Mouse (Mus musculus): ENCODE measurements around the gene Slc22a17. TPM values are rescaled to one million over a fixed set of nuclear protein-coding genes. Genes with fewer than 3 reads are reported as not detected.

Gene Slc22a17
- polyA plus RNA-seq, 1 experiment from 2014 or later, result 45.5 TPM

- no peaks in the 10 kb centered on the region for H3K27me3 ChIP-seq (replicated peaks)
- no peaks in the 10 kb centered on the region for H3K9me3 ChIP-seq
- H3K36me3 ChIP-seq, result 0 out of 2 replicates have a peak, but pooled peaks cover 15% of the 10 kb centered on the region
- H3K4me2 ChIP-seq, result peak overlapping the region; percentile 89
- peak overlapping the region; percentile 99 for H3K27ac ChIP-seq
- peak; percentile 51 for ATAC-seq (ENCODE audit: insufficient read depth, low FRiP score, low read depth)
- H3K4me1 ChIP-seq, result peaks cover 27% of the 10 kb centered on the region; the same call in 1 of the 2 replicates
- WGBS, result 12% methylated on average over 7 of the region's 7 CpGs
- peak overlapping the region; percentile 56 for H3K4me3 ChIP-seq (replicated peaks)
- H3K9ac ChIP-seq, result peak overlapping the region; percentile 60; the same call in 1 of the 2 replicates
Measured at GRCm38 (mm10) chr14:54924641-54925348, 11.9 kb upstream of the Slc22a17 start.

- Histone ChIP-seq H3K9ac (no peak overlapping the region), H3K4me1 (0 out of 2 replicates have a peak, but pooled peaks cover 6% of the 10 kb centered on the region), H3K36me3 (peaks cover 33% of the 10 kb centered on the region), H3K27ac (no peak overlapping the region), H3K4me2 (no peak overlapping the region), H3K9me3 (no peaks in the 10 kb centered on the region), H3K27me3 (replicated peaks) (no peaks in the 10 kb centered on the region), H3K4me3 (replicated peaks) (no peak overlapping the region)
- WGBS, result 89% methylated on average over 16 of the region's 16 CpGs
- ATAC-seq (ENCODE audit: insufficient read depth, low FRiP score, low read depth), result no peak
Measured at GRCm38 (mm10) chr14:54920076-54920685, 7.2 kb upstream of the Slc22a17 start.

- Histone ChIP-seq H3K9me3 (no peaks in the 10 kb centered on the region), H3K4me1 (peaks cover 3% of the 10 kb centered on the region; the same call in 1 of the 2 replicates)
Measured at GRCm38 (mm10) chr14:54913343-54913742, 411 bp upstream of the Slc22a17 start.

GRCm38 (mm10) chr14:54912109-54912850, 652 bp downstream of the Slc22a17 start:
- Histone ChIP-seq H3K36me3 (peaks cover 30% of the 10 kb centered on the region), H3K9ac (peak overlapping the region; percentile 83), H3K4me3 (replicated peaks) (peak overlapping the region; percentile 93), H3K4me1 (peaks cover 3% of the 10 kb centered on the region; the same call in 1 of the 2 replicates), H3K27ac (peak overlapping the region; percentile 82), H3K4me2 (peak overlapping the region; percentile 94), H3K27me3 (replicated peaks) (no peaks in the 10 kb centered on the region), H3K9me3 (no peaks in the 10 kb centered on the region)
- peak; percentile 38; the same call in 1 of the 2 replicates for ATAC-seq (ENCODE audit: insufficient read depth, low FRiP score, low read depth)
- WGBS, result 3% methylated on average over 53 of the region's 69 CpGs

More at GRCm38 (mm10) chr14:54913343-54913742, 411 bp upstream of the Slc22a17 start:
- Histone ChIP-seq H3K36me3 (peaks cover 26% of the 10 kb centered on the region), H3K27ac (peak overlapping the region; percentile 82; the same call in 1 of the 2 replicates), H3K9ac (peak overlapping the region; percentile 83; the same call in 1 of the 2 replicates), H3K27me3 (replicated peaks) (no peaks in the 10 kb centered on the region), H3K4me3 (replicated peaks) (peak overlapping the region; percentile 93), H3K4me2 (peak overlapping the region; percentile 94)
- 11% methylated on average over 10 of the region's 10 CpGs for WGBS
- no peak for ATAC-seq (ENCODE audit: insufficient read depth, low FRiP score, low read depth)

GRCm38 (mm10) chr14:54908682-54909081, 4.2 kb downstream of the Slc22a17 start:
- no peak overlapping the region for H3K4me2 ChIP-seq
- H3K27ac ChIP-seq, result no peak overlapping the region
- H3K36me3 ChIP-seq, result peaks cover 27% of the 10 kb centered on the region; the same call in 1 of the 2 replicates
- no peak for ATAC-seq (ENCODE audit: insufficient read depth, low FRiP score, low read depth)
- 74% methylated on average over 7 of the region's 7 CpGs for WGBS
- no peaks in the 10 kb centered on the region for H3K27me3 ChIP-seq (replicated peaks)
- H3K9ac ChIP-seq, result no peak overlapping the region
- no peaks in the 10 kb centered on the region for H3K9me3 ChIP-seq
- no peak overlapping the region for H3K4me3 ChIP-seq (replicated peaks)
- peaks cover 3% of the 10 kb centered on the region; the same call in 1 of the 2 replicates for H3K4me1 ChIP-seq

GRCm38 (mm10) chr14:54903641-54904040, 9.3 kb downstream of the Slc22a17 start:
- no peaks in the 10 kb centered on the region for H3K27me3 ChIP-seq (replicated peaks)
- H3K4me1 ChIP-seq, result no peaks in the 10 kb centered on the region
- 88% methylated on average over 4 of the region's 4 CpGs for WGBS
- H3K9me3 ChIP-seq, result no peaks in the 10 kb centered on the region
- ATAC-seq (ENCODE audit: insufficient read depth, low FRiP score, low read depth), result no peak
- no peak overlapping the region for H3K4me2 ChIP-seq
- H3K9ac ChIP-seq, result no peak overlapping the region
- H3K36me3 ChIP-seq, result peaks cover 21% of the 10 kb centered on the region; the same call in 1 of the 2 replicates
- H3K27ac ChIP-seq, result no peak overlapping the region
- H3K4me3 ChIP-seq (replicated peaks), result no peak overlapping the region

GRCm38 (mm10) chr14:54900383-54900782, 12.5 kb downstream of the Slc22a17 start:
- H3K4me3 ChIP-seq (replicated peaks), result no peak overlapping the region
- peaks cover 10% of the 10 kb centered on the region; the same call in 1 of the 2 replicates for H3K4me1 ChIP-seq
- no peaks in the 10 kb centered on the region for H3K9me3 ChIP-seq
- 0% methylated on average over 3 of the region's 3 CpGs for WGBS
- H3K27me3 ChIP-seq (replicated peaks), result no peaks in the 10 kb centered on the region
- H3K9ac ChIP-seq, result no peak overlapping the region
- ATAC-seq (ENCODE audit: insufficient read depth, low FRiP score, low read depth), result 0 out of 2 replicates have a peak, but pooled peaks have one; percentile 36
- H3K36me3 ChIP-seq, result peaks cover 21% of the 10 kb centered on the region
- no peak overlapping the region for H3K4me2 ChIP-seq
- H3K27ac ChIP-seq, result peak overlapping the region; percentile 44; the same call in 1 of the 2 replicates

- H3K4me2 ChIP-seq, result no peak overlapping the region
- H3K4me3 ChIP-seq (replicated peaks), result no peak overlapping the region
- no peaks in the 10 kb centered on the region for H3K9me3 ChIP-seq
- H3K4me1 ChIP-seq, result peaks cover 13% of the 10 kb centered on the region; the same call in 1 of the 2 replicates
- H3K27ac ChIP-seq, result peak overlapping the region; percentile 35; the same call in 1 of the 2 replicates
- no peaks in the 10 kb centered on the region for H3K27me3 ChIP-seq (replicated peaks)
- H3K36me3 ChIP-seq, result peaks cover 15% of the 10 kb centered on the region
- 44% methylated on average over 2 of the region's 2 CpGs for WGBS
- ATAC-seq (ENCODE audit: insufficient read depth, low FRiP score, low read depth), result no peak
- H3K9ac ChIP-seq, result no peak overlapping the region
Measured at GRCm38 (mm10) chr14:54897445-54897844, 15.5 kb downstream of the Slc22a17 start.

GRCm38 (mm10) chr14:54894296-54895151, 18.4 kb downstream of the Slc22a17 start:
- Histone ChIP-seq H3K27me3 (replicated peaks) (no peaks in the 10 kb centered on the region), H3K4me1 (peaks cover 13% of the 10 kb centered on the region; the same call in 1 of the 2 replicates), H3K4me3 (replicated peaks) (peak overlapping the region; percentile 90), H3K9ac (peak overlapping the region; percentile 98), H3K4me2 (peak overlapping the region; percentile 75), H3K36me3 (peaks cover 15% of the 10 kb centered on the region), H3K9me3 (no peaks in the 10 kb centered on the region), H3K27ac (peak overlapping the region; percentile 89)
- ATAC-seq (ENCODE audit: insufficient read depth, low FRiP score, low read depth), result peak; percentile 47
- WGBS, result under 1% methylated on average over 45 of the region's 54 CpGs

- Histone ChIP-seq H3K36me3 (peaks cover 15% of the 10 kb centered on the region), H3K4me2 (peak overlapping the region; percentile 52), H3K27ac (peak overlapping the region; percentile 89), H3K4me1 (peaks cover 13% of the 10 kb centered on the region; the same call in 1 of the 2 replicates), H3K4me3 (replicated peaks) (peak overlapping the region; percentile 90), H3K9me3 (no peaks in the 10 kb centered on the region), H3K9ac (peak overlapping the region; percentile 98), H3K27me3 (replicated peaks) (no peaks in the 10 kb centered on the region)
- under 1% methylated on average over 38 of the region's 38 CpGs for WGBS
- ATAC-seq (ENCODE audit: insufficient read depth, low FRiP score, low read depth), result peak; percentile 99
Measured at GRCm38 (mm10) chr14:54893651-54894181, 19.2 kb downstream of the Slc22a17 start.
